Mouse (Mus musculus) hindbrain, embryonic 16.5 days (tissue): ENCODE measurements around the gene Gm11733. TPM values are rescaled to one million over a fixed set of nuclear protein-coding genes. Genes with fewer than 3 reads are reported as not detected.
"Not testable (repeated sequence)": the region's sequence is repeated elsewhere in the genome, so short reads cannot be mapped to it uniquely, and the experiment has no call there.

Experiments used
- ATAC-seq: fragments of 200-750 bp; cut with Nextera tagmentation; 2 replicates; pipeline ENCODE4 v1.8.0; 2017; ENCODE audit warnings: moderate TSS enrichment, moderate library complexity
- H3K27ac ChIP-seq: fragments of 300-500 bp; sonication (generic); 2 replicates; pipeline ENCODE4 v1.5.1; 2014; ENCODE audit warnings: low read depth, mild to moderate bottlenecking, control low read depth, low read length, moderate library complexity
- H3K27me3 ChIP-seq: fragments of 300-500 bp; sonication (generic); replicated peaks from 2 replicates; pipeline ENCODE4 v1.6.1; 2014; ENCODE audit warnings: low read length; ENCODE audit not compliant: control insufficient read depth, insufficient read depth
- H3K36me3 ChIP-seq: fragments of 300-500 bp; sonication (generic); 2 replicates; pipeline ENCODE4 v1.6.1; 2014; ENCODE audit warnings: mild to moderate bottlenecking, low read length, moderate library complexity, mixed read lengths; ENCODE audit not compliant: control insufficient read depth, insufficient read depth
- H3K4me1 ChIP-seq: fragments of 300-500 bp; sonication (generic); 2 replicates; pipeline ENCODE4 v1.6.1; 2014; ENCODE audit warnings: low read depth, low read length; ENCODE audit not compliant: control insufficient read depth, insufficient read depth
- H3K4me2 ChIP-seq: fragments of 300-500 bp; sonication (generic); 2 replicates; pipeline ENCODE4 v1.6.1; 2014; ENCODE audit warnings: mild to moderate bottlenecking, low read length, control low read depth, moderate library complexity
- H3K4me3 ChIP-seq: fragments of 300-500 bp; sonication (generic); 2 replicates; pipeline ENCODE4 v1.5.1; 2014; ENCODE audit warnings: mild to moderate bottlenecking, low read length, control low read depth, moderate library complexity
- H3K9ac ChIP-seq: fragments of 300-500 bp; sonication (generic); 2 replicates; pipeline ENCODE4 v1.6.1; 2014; ENCODE audit warnings: low read depth, mild to moderate bottlenecking, control low read depth, low read length, moderate library complexity
- H3K9me3 ChIP-seq: fragments of 300-500 bp; sonication (generic); 2 replicates; pipeline ENCODE4 v1.6.1; 2014; ENCODE audit warnings: mild to moderate bottlenecking, low read length, moderate library complexity; ENCODE audit not compliant: control insufficient read depth
- WGBS: fragments of 180-500 bp; shearing (Covaris S2); extraction: QIAGEN DNeasy Blood & Tissue Kit; methylation state at CpG from one replicate; pipeline ENCODE4 v1.1.7; 2014; 5-methylcytosine and 5-hydroxymethylcytosine counted together
- polyA plus RNA-seq: library from polyadenylated mRNA; unstranded; fragments of >200 nt; fragmentation: Nextera tagmentation; extraction: Ambion mirVana; gene quantifications from 2 replicates; pipeline ENCODE4 v1.2.1, GENCODE M21; 2015

Gm11733 gene
- polyA plus RNA-seq, 1 experiment from 2014 or later, result 0.06 TPM

DNA sequence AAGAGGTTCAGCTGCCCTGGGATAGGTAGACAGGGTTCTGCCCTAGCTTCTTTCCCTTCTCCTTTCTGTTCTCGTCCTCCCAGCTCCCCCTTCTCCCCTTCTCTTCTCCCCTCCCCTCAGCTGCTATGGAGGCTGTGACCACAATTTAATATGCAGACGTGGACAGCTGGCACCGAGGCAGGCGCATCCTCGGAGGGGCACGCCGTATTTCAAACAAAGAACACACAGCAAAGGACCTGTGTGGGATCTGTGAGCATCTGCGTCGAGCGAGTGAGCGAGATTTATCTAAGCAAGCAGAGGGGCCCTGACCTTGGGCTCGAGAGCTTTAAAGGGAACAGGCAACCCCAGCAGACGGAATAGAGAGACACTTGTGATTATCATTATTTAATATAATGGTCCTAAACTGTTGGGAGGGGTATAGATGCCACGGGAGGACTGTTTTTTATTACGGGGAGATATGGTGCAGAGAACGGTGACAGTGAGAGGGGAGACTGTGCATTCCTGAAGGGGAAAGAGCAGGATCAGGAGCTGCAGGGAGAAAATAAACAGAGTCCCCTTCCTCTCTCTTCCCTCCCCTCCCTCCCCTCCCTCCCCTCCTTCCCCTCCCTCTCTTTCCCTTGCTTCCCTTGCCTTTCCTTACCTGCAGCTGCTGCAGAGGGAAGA is 21.8 kb upstream of the Gm11733 start:
- no peaks in the 10 kb centered on the region for H3K36me3 ChIP-seq
- H3K4me3 ChIP-seq, result no peak overlapping the region
- peaks cover 28% of the 10 kb centered on the region for H3K4me1 ChIP-seq
- WGBS, result 3% methylated on average over 16 of the region's 16 CpGs
- peak overlapping the region; percentile 49 for H3K27ac ChIP-seq
- ATAC-seq, result peak; percentile 77
- H3K9ac ChIP-seq, result peak overlapping the region; percentile 51
- peak overlapping the region; percentile 21; the same call in 1 of the 2 replicates for H3K4me2 ChIP-seq
- peaks cover 6% of the 10 kb centered on the region; the same call in 1 of the 2 replicates for H3K27me3 ChIP-seq
- H3K9me3 ChIP-seq, result no peaks in the 10 kb centered on the region

DNA sequence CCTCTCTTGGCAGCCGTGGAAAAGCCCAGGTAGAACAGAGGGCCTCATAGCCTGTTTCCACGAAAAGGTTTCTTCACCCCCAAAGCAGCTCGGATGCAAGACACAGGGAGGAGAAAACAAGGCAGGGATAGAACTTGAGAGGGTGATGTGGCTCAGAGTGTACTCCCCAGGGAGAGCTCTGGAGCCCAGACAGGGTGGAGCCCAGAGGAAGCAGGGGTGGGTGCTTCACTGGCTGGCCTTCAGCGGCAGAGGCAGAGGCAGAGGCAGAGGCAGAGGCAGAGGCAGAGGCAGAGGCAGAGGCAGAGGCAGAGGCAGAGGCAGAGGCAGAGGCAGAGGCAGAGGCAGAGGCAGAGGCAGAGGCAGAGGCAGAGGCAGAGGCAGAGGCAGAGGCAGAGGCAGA is 20.8 kb upstream of the Gm11733 start:
- not testable (repeated sequence) for H3K9me3 ChIP-seq, H3K36me3 ChIP-seq, H3K27me3 ChIP-seq, H3K4me3 ChIP-seq, ATAC-seq, H3K4me2 ChIP-seq
- WGBS, result 79% methylated on average over 4 of the region's 4 CpGs
- Histone ChIP-seq H3K9ac (peak overlapping the region; percentile 42; the same call in 1 of the 2 replicates), H3K27ac (peak overlapping the region; percentile 49), H3K4me1 (peaks cover 28% of the 10 kb centered on the region)

DNA sequence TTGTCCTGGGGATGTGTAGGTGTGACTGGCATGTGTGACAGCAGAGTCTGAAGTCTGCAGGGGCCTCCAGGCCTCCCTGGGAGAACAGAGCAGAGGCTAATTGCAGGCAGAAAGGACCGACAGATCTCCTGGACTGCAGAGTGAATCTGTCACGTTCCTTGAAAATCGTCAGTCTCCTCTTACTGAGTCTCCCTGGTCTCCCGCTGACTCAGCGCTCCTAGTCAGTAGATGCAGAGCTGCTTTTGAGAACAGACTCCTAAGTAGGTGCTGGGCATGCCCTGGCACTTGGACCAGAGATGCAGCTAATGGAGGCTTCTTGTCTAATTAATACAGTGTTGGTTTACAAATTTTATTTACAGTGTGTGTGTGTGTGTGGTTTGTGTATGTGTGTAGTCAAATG is 17.9 kb upstream of the Gm11733 start:
- Histone ChIP-seq H3K27ac (no peak overlapping the region), H3K4me3 (no peak overlapping the region), H3K27me3 (peaks cover 2% of the 10 kb centered on the region; the same call in 1 of the 2 replicates), H3K4me2 (no peak overlapping the region), H3K36me3 (no peaks in the 10 kb centered on the region), H3K9me3 (no peaks in the 10 kb centered on the region), H3K4me1 (peaks cover 36% of the 10 kb centered on the region), H3K9ac (no peak overlapping the region; the same call in 1 of the 2 replicates)
- ATAC-seq, result no peak
- 21% methylated on average over 5 of the region's 5 CpGs for WGBS

DNA sequence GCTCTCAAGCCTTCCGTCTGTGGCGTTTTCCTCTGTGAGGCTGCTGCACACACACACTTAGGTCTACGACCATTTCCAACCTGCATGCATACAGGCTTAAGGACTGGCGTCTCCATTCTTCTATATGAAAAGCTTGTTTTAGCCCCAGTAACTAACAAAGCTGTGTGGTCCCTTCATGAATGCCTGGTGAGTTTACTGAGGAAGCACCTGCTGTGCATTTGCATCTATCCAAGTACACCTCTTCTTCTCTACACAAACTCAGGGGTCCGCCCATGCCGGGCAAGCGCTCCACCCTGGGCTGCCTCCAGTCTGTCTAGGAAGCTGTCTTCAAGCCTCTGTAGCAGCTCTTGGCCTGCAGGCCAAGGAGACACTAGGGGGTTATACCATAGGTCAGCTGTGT is 17.3 kb upstream of the Gm11733 start:
- WGBS, result 85% methylated on average over 7 of the region's 7 CpGs
- Histone ChIP-seq H3K27ac (no peak overlapping the region), H3K36me3 (no peaks in the 10 kb centered on the region), H3K9me3 (no peaks in the 10 kb centered on the region), H3K27me3 (peaks cover under 1% of the 10 kb centered on the region; the same call in 1 of the 2 replicates), H3K4me1 (peaks cover 36% of the 10 kb centered on the region), H3K4me3 (no peak overlapping the region), H3K9ac (no peak overlapping the region), H3K4me2 (no peak overlapping the region)
- no peak for ATAC-seq

DNA sequence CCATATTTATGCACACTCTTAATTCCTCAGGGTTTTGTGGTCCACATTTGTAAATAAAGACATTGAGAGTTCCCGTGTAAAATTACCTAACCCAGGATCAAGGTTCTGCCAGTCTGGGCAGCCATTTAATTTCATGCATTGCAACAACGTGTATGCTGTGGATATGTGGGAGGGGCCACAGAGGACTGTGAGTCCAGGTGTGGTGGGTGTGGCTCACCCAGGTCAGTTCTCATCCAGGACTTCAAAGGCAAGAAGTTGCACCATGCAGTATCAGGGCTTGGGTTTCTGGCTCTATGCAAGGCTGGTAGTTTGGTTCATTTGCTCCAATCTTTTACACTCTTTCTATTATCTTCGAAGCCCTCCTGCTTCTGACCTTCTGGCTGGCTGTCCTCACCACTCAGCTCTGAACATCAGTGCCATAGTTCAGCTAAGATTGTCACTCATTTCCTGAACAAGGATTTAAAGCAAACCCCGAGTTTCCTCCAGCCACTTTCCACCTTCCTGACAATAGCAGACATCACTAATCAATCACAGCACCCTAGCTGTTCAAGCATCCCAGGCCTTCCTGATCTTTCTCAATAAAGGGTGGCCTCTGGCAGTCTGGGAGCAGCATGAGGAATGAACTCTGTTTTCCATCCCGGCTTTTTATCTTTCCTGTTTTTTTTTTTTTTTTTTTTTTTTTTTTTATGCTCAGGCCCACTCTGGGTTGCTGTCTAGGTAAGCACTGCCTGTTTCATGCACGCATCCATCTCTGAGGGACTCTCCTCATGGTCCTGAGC is 15.4 kb upstream of the Gm11733 start:
- no peak overlapping the region for H3K4me3 ChIP-seq
- H3K9ac ChIP-seq, result no peak overlapping the region
- H3K27me3 ChIP-seq, result no peaks in the 10 kb centered on the region
- no peaks in the 10 kb centered on the region for H3K36me3 ChIP-seq
- no peak overlapping the region for H3K27ac ChIP-seq
- no peak for ATAC-seq
- peaks cover 25% of the 10 kb centered on the region for H3K4me1 ChIP-seq
- H3K4me2 ChIP-seq, result no peak overlapping the region
- 43% methylated on average over 6 of the region's 6 CpGs for WGBS
- H3K9me3 ChIP-seq, result no peaks in the 10 kb centered on the region

DNA sequence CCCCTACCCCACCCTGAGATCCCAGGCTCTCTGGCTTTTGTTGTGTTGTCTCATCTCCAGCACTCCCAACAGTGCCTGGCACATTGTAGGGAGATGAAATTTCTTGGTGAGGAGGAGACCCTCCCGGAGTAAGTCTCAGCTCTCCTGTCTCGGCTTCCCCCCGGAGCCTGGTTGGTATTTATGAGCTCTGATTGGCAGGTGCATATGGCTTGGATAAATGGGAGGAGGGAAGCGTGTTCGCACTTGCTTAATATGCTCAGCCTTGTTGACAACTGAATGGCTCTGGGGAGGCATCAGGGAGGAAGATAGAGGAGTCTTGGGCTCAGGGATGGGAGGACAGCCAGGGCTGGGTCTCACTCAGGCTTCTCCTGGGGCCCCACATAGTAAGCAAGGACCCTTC is 14.4 kb upstream of the Gm11733 start:
- no peaks in the 10 kb centered on the region for H3K27me3 ChIP-seq
- H3K4me1 ChIP-seq, result peaks cover 23% of the 10 kb centered on the region
- no peak overlapping the region for H3K4me2 ChIP-seq
- H3K4me3 ChIP-seq, result no peak overlapping the region
- no peaks in the 10 kb centered on the region for H3K9me3 ChIP-seq
- 33% methylated on average over 5 of the region's 5 CpGs for WGBS
- no peak for ATAC-seq
- no peaks in the 10 kb centered on the region for H3K36me3 ChIP-seq
- H3K9ac ChIP-seq, result no peak overlapping the region
- H3K27ac ChIP-seq, result no peak overlapping the region

DNA sequence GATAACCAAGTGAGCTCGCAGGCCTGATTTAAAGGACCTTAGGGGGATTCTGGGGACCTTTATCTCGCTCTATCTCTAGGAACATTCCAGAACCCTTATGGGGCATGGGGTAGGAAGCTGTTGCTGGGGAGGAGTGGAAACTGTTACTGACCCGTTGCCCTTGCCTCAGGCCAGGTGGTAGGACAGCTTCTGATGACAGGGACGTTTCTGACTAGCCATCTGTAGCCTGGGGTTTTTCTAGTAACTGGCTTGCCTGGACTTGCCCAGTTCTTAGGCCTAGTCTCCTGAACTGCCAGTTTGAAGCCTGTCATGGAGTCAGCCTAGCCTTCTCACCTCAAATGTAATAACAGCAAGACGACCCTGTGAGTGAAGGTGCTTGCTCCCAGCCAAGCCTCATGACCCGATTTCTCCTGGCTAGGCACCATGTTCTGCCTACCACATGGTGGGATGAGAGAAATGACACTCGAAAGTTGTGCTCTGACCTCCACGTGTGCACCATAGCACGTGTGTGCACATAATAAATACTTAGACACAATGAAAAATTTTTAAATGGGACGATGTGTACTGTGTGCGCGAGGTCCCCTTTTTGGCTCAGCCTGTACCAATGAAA is 13.5 kb upstream of the Gm11733 start:
- Histone ChIP-seq H3K4me1 (peaks cover 19% of the 10 kb centered on the region), H3K9ac (no peak overlapping the region), H3K27me3 (no peaks in the 10 kb centered on the region), H3K4me3 (no peak overlapping the region), H3K4me2 (no peak overlapping the region), H3K36me3 (no peaks in the 10 kb centered on the region), H3K9me3 (no peaks in the 10 kb centered on the region), H3K27ac (no peak overlapping the region)
- no peak for ATAC-seq
- 91% methylated on average over 12 of the region's 12 CpGs for WGBS

DNA sequence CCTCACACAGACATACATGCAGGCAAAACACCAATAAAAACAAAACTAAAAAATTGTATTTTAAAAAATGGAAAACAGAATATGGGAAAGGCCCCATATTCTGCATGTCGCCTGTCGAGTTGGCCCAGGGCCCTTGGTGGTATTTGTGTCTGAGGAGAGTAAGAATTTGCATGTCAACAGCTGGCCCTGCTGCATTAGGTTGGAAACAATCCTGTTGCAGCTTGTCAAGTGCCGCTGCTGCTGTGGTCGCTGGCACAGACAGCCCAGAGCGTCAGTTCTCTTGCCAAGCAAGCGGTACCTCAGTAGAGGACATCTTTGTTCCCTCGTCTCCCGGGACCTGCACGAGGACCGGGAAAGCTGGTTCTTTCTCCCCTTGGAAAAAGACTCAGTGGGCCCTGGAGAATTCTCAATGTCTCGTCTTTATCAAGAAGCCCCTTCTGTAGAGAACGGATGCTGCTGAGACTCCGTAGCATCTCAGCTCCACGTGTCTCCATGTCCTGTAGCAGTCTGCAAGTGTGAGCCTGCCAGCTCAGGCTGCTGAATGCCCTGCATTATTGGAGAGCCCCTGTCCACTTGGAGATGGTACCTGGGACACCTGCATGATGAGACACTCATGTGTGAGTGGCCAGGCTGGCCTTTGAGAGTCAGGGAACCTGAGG is 12.4 kb upstream of the Gm11733 start:
- no peak for ATAC-seq
- Histone ChIP-seq H3K27me3 (no peaks in the 10 kb centered on the region), H3K9ac (peak overlapping the region; percentile 13), H3K4me2 (no peak overlapping the region), H3K9me3 (no peaks in the 10 kb centered on the region), H3K36me3 (no peaks in the 10 kb centered on the region), H3K4me3 (no peak overlapping the region), H3K27ac (peak overlapping the region; percentile 10; the same call in 1 of the 2 replicates), H3K4me1 (peaks cover 16% of the 10 kb centered on the region)
- WGBS, result 30% methylated on average over 14 of the region's 14 CpGs

DNA sequence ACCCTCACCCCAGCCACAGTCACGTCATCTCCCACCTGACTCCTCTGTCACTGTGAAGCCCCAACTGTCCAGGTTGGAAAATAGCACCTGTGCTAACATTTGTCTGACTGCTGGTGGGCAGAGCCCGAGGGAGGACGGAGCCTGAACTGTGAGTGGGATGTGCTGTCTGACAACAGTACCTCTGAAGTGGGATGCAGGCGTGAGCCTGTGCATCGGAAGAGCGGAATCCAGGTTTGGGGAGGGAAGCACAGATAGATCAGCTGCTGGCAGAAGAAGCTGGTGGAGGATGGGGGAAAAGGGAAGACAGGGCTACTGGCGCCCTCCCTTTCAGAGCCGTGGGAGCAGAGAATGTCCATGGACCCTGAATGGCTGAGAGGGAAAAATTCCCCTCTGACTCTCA is 11.3 kb upstream of the Gm11733 start:
- Histone ChIP-seq H3K9me3 (no peaks in the 10 kb centered on the region), H3K36me3 (no peaks in the 10 kb centered on the region), H3K4me3 (no peak overlapping the region), H3K4me1 (peaks cover 16% of the 10 kb centered on the region), H3K4me2 (no peak overlapping the region), H3K9ac (peak overlapping the region; percentile 26; the same call in 1 of the 2 replicates), H3K27ac (no peak overlapping the region), H3K27me3 (no peaks in the 10 kb centered on the region)
- no peak for ATAC-seq
- 82% methylated on average over 8 of the region's 8 CpGs for WGBS
